Mouse (Mus musculus): ENCODE results near the gene Cmc1.
A peak's percentile ranks its signal among the peaks of the same experiment; 100 is the strongest.
"Not testable (repeated sequence)": the region's sequence is repeated elsewhere in the genome, so short reads cannot be mapped to it uniquely, and the experiment has no call there.

Cmc1 gene

GRCm38 (mm10) chr9:118140356-118140755, 9.6 kb downstream of the Cmc1 start:
- not testable (repeated sequence) for DNase-seq (ENCODE audit: low read depth, low spot score)

DNA sequence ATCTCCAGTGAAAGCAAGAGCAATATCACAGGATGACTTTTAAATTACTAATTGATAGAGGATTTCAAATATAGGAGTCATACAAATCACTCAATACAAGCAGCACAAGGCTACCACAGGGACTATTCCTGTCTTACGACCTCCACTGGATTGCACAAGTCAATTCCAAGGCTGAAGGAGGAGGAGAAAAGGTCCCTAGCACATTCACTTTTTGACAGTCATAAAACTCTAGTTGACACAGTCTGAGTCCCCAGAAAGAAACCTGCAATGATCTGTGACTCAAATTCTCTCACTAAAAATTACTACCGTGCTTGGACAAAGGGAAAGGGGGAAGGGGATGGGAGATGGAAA, 39.6 kb downstream of the Cmc1 start:
- no peak for DNase-seq (ENCODE audit: low read depth, low spot score)

DNA sequence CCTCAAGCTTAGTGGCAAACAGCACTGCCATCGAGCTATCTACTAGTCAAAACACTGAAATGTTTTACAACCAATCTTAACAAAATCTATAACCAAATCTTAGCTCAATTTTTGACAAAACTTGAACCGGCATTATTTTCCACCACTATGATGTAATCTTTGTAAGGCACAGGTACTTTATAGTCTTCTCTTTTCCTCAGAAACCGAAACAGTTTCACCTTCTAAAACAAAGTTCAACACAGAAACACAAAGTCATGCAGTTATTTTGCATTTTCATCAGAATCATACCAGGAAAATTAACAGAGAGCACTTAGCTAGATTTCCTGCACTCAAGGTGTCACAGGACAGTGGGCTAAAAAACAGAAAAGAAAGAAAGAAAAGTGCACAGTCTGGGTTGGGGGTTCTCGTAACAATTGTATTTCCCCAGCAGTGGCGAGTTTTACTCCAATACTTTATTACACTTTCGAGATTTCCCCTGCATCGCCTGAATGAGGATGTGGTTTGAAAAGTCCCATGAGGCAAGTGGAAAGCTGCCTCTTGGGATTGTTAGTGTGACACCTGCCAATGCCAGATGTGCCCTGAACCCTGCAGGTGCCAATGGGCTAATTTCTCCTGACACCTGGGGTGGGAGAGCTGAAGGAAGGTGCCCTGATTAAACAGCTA, 40.1 kb downstream of the Cmc1 start:
- DNase-seq (ENCODE audit: low read depth, low spot score), result no peak

DNA sequence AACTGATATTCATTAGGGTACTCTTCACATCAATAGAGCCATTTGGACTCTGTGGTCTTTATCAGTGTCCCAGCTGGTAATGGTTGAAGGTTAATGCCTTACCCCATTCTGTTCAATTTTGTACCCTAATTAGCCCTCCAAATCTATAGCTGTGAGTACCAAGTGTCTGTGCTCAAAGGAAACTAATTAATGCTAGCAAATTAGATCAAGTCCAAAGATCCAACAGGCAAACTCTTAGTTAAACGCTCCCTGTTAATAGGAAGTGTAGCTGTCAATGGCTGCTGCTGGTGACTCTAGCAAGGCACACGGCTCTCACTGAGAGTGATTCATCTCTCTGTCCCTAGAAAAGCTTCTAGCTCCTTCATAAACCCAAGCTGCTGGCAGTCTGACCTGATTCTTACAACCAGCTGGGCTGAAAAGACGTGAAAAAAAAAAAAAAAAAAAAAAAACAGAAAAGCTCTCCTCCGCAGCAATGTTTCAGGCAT, 41.4 kb downstream of the Cmc1 start:
- DNase-seq (ENCODE audit: low read depth, low spot score), result peak; percentile 62

DNA sequence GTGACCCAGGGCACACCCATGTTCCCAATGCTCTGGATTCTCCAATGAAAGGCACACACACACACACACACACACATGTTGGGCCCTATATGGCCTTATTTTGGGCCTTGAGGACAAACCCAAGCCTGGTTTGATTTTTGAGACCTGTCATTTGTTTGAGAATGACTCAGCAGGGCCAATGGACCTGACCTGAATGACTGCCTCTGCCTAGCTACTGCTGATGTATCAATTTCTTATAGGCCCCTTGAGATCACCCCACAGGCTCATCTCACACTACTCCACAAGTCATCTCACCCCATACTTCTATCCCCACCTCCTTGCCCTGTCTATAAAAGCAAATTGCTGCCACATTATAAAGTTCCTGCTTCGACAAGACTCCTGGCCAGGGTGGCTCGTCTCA, 48.2 kb downstream of the Cmc1 start:
- no peak for DNase-seq (ENCODE audit: low read depth, low spot score)

- no peak for DNase-seq (ENCODE audit: low read depth, low spot score)
Measured at GRCm38 (mm10) chr9:118100484-118100883, 49.5 kb downstream of the Cmc1 start.

DNA sequence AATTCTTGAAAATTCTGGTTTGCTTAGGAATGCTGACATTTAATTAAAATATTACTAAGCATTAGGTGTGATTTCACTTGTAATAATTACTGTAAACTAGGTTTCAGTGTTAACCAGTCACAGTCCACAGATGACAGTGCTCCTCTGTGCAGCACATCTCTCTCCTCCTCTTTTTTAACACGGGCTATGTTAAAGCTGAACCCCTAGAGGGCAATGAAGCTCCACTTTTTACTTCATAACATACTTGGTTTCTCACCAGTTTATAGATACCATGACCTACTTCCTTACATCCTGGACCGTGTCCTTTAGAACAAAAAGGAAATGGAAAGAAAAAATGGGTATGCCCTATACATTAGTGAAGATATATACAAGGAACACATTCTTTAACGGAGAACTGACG, 50.6 kb downstream of the Cmc1 start:
- peak; percentile 15 for DNase-seq (ENCODE audit: low read depth, low spot score)

DNA sequence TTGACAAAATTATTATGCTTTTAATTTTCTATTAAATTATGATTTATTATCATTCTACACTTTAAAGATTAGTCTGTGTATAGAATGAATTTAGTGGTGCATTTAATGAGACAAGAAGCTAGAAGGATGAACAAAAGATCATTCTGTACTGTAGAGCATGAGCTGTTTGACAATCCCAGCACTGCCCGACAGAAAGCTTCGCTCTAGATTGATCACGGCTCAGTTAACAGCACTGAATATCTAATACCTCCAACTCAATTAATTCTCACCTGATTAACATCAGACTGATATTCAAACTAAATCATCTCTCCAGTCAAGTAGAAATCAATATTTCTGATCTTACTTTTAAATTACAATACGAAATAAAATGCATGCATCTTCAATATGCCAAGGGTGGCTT, 66.1 kb downstream of the Cmc1 start:
- DNase-seq (ENCODE audit: low read depth, low spot score), result no peak

- no peak for DNase-seq (ENCODE audit: low read depth, low spot score)
Measured at GRCm38 (mm10) chr9:118082575-118083431, 67.2 kb downstream of the Cmc1 start.

GRCm38 (mm10) chr9:118073358-118073757, 76.6 kb downstream of the Cmc1 start:
- DNase-seq (ENCODE audit: low read depth, low spot score), result no peak

DNA sequence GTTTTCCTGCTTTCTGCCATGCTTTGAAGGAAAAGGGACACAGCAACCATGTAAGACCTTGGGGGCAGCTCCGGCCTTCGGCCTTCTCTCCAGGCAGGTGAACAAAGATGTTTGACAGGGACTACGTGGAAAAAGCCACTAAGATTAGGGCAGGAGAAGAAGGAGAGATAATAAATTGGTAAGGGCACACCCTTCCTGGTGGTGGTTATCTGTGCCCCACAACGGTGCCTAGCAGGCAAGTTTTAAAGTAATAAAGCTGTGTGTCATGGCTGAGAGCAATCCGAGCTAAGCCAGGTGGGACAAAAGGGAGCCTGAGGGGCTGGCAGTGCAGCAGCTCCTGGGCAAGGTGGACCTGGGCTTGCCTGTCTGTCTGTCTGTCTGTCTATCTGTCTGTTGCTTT, 77.9 kb downstream of the Cmc1 start:
- DNase-seq (ENCODE audit: low read depth, low spot score), result no peak

- no peak for DNase-seq (ENCODE audit: low read depth, low spot score)
Measured at GRCm38 (mm10) chr9:118071337-118071736, 78.6 kb downstream of the Cmc1 start.

- no peak for DNase-seq (ENCODE audit: low read depth, low spot score)
Measured at GRCm38 (mm10) chr9:118070442-118070841, 79.5 kb downstream of the Cmc1 start.

DNA sequence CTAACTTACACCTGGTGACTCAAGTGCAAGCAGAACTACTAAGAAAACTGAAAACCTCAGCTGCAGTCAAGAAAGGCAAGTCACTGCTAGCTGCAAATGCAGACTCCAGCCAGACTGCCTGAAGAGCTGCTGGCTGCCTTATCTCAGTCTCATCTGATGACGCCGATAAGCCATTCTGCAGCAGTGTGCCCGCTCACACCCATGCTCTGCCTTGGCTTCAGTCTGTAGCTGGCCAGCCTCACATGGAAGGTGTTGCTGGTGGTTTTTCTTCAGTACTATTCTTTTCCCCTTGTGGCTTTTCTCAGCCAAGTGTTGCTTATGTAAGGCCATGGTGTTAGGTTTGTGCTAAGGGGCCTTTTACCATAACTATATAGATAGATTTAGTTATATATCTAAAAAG, 90.9 kb downstream of the Cmc1 start:
- DNase-seq (ENCODE audit: low read depth, low spot score), result no peak

- peak; percentile 18 for DNase-seq (ENCODE audit: low read depth, low spot score)
Measured at GRCm38 (mm10) chr9:118053286-118053685, 96.7 kb downstream of the Cmc1 start.

GRCm38 (mm10) chr9:118045011-118045533, 104.9 kb downstream of the Cmc1 start:
- no peak for DNase-seq (ENCODE audit: low read depth, low spot score)

DNA sequence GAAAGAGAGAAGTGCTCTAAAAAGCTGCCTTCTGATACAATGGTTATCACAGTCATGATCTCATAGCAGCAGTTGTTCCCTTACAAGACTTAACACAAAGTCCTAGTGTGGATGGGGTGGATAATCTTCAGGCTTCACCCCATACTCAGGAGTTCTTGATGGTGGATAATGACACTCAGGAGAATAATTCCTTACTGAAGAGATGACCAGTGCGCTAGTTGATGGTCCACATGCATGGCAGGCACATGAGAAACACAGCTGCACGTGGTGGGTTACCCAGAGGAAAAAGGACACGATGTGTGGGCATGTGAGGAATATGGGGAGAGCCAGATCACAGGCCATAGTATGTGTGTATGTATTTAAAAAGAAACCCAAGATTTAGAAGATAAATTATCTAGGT, 106.4 kb downstream of the Cmc1 start:
- DNase-seq (ENCODE audit: low read depth, low spot score), result no peak

DNA sequence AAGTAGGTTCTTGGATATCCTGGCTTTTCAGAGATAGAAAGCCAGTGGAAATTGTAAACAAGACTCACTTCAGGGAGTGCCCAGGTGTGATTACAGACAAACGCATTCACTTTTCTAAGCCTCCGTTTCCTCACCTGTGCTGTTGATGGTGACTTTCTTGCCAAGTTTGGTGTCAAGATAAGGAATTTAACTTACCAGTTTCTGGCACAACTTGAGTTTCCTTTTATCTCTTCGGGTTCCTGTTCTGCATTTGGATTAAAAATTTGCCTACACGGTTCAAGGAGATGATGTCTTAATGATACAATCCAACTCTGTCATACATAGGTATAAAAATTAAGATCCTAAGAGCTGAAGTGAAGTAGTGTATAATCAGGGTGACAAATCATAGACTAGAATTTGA, 107.2 kb downstream of the Cmc1 start:
- DNase-seq (ENCODE audit: low read depth, low spot score), result no peak

- no peak for DNase-seq (ENCODE audit: low read depth, low spot score)
Measured at GRCm38 (mm10) chr9:118041646-118042045, 108.3 kb downstream of the Cmc1 start.

DNA sequence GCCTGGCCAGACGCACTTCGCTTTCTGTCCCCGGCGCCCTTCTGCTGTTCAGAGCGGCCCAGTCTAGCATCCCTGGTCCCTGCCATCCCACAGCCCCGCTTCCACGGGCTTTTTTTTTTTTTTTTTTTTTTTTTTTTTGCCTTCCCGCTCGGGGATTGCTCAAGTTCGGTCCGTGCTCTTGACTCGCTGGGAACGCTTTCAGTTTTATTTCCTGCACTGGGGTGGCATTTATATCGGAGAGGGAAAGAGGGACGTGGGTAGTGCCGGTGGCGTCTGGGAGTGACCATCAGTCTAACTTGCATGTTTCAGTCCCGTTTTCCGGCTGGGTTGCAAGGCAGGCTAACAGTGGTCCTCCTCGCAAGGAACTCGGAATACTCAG, 109.0 kb downstream of the Cmc1 start:
- peak; percentile 23 for DNase-seq (ENCODE audit: low read depth, low spot score)

GRCm38 (mm10) chr9:118040218-118041021, 109.6 kb downstream of the Cmc1 start, which contains the start of gene Azi2:
Gene Azi2 (plus strand): TSS chr9:118040499.
- peak; percentile 97 for DNase-seq (ENCODE audit: low read depth, low spot score)

GRCm38 (mm10) chr9:118034990-118035389, 115.0 kb downstream of the Cmc1 start:
- DNase-seq (ENCODE audit: low read depth, low spot score), result no peak

Data from telencephalon, adult 2 months (tissue).